Mouse (Mus musculus): ENCODE data around the gene Osbpl9.

The Osbpl9 gene

DNA sequence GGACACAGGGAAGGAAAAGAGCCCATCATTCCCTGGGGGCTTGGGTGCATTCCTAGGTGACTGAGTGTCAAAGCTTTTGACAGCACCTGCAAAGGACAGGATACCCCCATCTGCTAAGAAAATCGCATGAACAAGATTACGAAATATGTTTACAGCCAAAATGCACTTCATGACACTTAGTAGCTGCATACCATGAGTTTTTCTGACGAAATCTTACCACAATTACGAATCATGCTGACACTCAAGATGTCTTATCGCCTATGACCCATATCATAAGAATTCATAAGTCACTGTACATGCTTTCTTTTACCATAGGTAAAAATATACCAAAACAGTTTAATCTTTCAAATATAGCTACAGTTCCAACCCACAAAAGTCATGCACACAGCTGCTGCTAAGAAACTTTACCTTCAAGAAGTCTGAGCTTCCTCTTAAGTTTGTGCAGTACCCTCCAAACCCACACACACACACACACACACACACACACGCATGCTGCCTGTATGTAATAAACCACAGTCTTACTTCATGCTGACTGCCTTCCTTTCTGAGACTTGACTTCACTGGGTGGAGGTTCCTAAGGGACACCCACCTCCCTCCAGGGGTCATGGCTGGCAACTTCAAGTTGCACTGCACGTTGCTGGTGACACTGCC lies 65.5 kb downstream of the Osbpl9 start:
- DNase-seq (ENCODE audit: inconsistent age in 2 of 2, low spot score in 1 of 2) = no peak

DNA sequence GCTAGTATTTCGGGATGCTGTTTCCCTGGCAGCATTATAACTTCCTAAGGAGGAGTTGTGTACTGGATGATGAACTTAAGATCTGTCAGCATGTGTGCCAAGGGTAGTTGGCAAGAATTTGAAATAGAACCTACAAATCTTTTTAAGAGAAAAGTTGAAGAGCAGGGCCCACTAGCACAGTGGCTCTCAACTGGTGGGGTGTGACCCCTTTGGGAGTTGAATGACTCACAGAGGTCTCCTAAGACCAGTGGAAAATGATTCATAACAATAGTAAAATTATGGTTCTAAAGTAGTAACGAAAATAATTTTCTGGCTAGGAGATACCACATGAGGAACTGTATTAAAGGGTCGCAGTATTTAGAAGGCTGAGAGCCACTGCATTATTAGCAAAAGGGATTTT lies 67.1 kb downstream of the Osbpl9 start:
- peak in 1 of 2 experiments; percentile 33 for DNase-seq (ENCODE audit: inconsistent age in 2 of 2, low spot score in 1 of 2)

- no peak for DNase-seq (ENCODE audit: inconsistent age in 2 of 2, low spot score in 1 of 2)
These were observed 70.7 kb downstream of the Osbpl9 start for GRCm38 (mm10) chr4:109131256-109131872.

GRCm38 (mm10) chr4:109128971-109129370 lies 73.1 kb downstream of the Osbpl9 start:
- DNase-seq (ENCODE audit: inconsistent age in 2 of 2, low spot score in 1 of 2) = no peak

- no peak for DNase-seq (ENCODE audit: inconsistent age in 2 of 2, low spot score in 1 of 2)
These were observed 74.1 kb downstream of the Osbpl9 start for GRCm38 (mm10) chr4:109128017-109128416.

- DNase-seq (ENCODE audit: inconsistent age in 2 of 2, low spot score in 1 of 2) = peak; percentile 69 to 80
These were observed 75.1 kb downstream of the Osbpl9 start for GRCm38 (mm10) chr4:109126834-109127564.

- DNase-seq (ENCODE audit: inconsistent age in 2 of 2, low spot score in 1 of 2) = no peak
These were observed 76.2 kb downstream of the Osbpl9 start for GRCm38 (mm10) chr4:109125746-109126425.

DNA sequence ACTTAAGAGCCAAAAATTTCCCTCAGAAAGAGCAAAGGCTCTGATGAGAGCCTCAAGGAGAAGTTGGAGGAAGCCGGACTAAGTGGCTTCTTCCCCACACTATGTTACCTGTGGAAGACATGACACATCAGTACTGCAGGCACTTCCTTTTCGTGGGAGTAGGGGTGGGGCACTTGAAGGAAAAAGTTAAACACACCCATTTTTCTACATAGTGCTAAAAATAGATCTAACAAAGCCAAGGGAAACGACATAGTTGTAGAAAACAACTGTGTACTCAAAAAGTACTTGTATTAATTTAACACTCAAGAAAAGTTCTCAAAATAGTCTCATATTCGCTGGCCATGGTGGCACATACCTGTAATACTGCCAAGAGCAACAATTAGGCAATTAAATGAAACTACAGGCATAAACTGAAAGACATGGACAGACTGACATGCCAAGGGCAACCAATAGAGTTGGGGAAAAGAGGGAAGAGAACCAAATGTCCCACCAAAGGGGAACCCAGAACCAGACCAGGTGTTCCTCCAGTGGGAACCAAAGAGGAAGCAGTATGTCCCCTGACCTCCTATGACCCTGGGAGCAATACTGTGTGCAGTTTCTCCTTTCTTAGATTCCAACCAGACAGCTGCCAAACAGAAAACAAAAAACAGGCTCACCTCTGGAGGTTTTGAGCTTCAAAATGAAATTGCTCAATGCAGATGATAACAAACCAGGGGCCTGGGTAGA lies 79.1 kb downstream of the Osbpl9 start:
- peak in 1 of 2 experiments; percentile 54 for DNase-seq (ENCODE audit: inconsistent age in 2 of 2, low spot score in 1 of 2)

GRCm38 (mm10) chr4:109120735-109121134 lies 81.3 kb downstream of the Osbpl9 start:
- no peak for DNase-seq (ENCODE audit: inconsistent age in 2 of 2, low spot score in 1 of 2)

GRCm38 (mm10) chr4:109119641-109120125 lies 82.4 kb downstream of the Osbpl9 start:
- DNase-seq (ENCODE audit: inconsistent age in 2 of 2, low spot score in 1 of 2) = no peak

DNA sequence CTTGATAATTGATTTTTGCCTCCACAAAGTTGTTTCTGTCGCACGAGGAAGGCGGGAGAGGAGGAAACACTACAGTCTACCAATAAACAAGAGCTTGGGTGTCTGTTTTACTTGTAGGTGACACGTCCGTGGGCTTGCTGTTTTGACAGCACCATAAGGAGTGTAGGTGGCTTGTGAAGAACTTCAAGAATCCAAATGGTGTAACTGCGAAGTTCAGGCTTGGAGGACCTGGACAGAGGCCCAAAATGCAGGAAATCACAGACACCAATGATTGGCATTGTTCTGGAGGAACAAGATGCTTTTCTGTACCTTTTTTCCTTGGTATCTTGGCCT lies 83.8 kb downstream of the Osbpl9 start:
- no peak for DNase-seq (ENCODE audit: inconsistent age in 2 of 2, low spot score in 1 of 2)

GRCm38 (mm10) chr4:109117596-109118326 lies 84.3 kb downstream of the Osbpl9 start:
- DNase-seq (ENCODE audit: inconsistent age in 2 of 2, low spot score in 1 of 2) = peak; percentile 95 to 97

DNA sequence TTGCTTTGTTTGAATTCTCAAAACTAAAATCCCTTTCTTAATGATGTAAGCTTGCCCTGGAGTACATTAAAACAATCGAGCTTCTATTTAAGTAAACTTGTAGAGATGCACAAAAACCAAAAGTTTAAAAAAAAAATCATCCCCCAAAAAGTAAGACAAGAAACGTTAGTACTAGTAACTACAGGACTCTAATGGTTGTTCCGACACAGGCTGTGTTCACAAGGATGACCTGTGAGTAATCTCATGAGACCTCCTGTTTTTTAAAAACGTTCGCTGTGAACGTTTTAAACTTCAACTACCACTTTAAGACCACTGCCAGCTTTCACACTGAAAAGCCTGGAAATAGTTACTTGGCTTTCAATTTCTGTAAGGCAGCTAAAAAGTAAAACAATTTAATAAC lies 85.1 kb downstream of the Osbpl9 start:
- peak in 1 of 2 experiments; percentile 55 for DNase-seq (ENCODE audit: inconsistent age in 2 of 2, low spot score in 1 of 2)

GRCm38 (mm10) chr4:109116494-109116893 lies 85.6 kb downstream of the Osbpl9 start:
- peak; percentile 69 to 92 for DNase-seq (ENCODE audit: inconsistent age in 2 of 2, low spot score in 1 of 2)

- DNase-seq (ENCODE audit: inconsistent age in 2 of 2, low spot score in 1 of 2) = peak in 1 of 2 experiments; percentile 72
These were observed 86.3 kb downstream of the Osbpl9 start for GRCm38 (mm10) chr4:109115742-109116141.

- no peak for DNase-seq (ENCODE audit: inconsistent age in 2 of 2, low spot score in 1 of 2)
These were observed 87.8 kb downstream of the Osbpl9 start for GRCm38 (mm10) chr4:109114308-109114707.

GRCm38 (mm10) chr4:109112915-109113505 lies 89.1 kb downstream of the Osbpl9 start:
- peak in 1 of 2 experiments; percentile 76 for DNase-seq (ENCODE audit: inconsistent age in 2 of 2, low spot score in 1 of 2)

DNA sequence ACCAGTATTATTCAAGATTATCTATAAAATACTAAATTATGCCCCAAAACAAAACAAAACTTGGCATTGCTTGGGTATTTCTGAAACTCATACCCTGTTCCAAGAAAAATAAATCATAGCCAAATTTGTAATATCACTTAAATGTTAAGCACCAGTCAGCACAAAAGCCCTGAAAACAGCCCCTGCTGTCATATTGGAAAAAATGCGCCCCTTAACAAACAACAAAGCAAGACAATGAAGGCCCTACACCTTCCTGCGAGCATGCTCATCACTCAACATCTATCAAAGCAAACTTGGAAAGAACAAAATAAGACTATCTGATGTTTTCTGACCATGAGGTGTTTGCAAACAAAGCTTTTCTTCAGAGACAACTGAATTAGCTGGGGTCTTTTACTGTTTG lies 91.1 kb downstream of the Osbpl9 start:
- DNase-seq (ENCODE audit: inconsistent age in 2 of 2, low spot score in 1 of 2) = peak in 1 of 2 experiments; percentile 65

GRCm38 (mm10) chr4:109109686-109110085 lies 92.4 kb downstream of the Osbpl9 start:
- DNase-seq (ENCODE audit: inconsistent age in 2 of 2, low spot score in 1 of 2) = no peak

DNA sequence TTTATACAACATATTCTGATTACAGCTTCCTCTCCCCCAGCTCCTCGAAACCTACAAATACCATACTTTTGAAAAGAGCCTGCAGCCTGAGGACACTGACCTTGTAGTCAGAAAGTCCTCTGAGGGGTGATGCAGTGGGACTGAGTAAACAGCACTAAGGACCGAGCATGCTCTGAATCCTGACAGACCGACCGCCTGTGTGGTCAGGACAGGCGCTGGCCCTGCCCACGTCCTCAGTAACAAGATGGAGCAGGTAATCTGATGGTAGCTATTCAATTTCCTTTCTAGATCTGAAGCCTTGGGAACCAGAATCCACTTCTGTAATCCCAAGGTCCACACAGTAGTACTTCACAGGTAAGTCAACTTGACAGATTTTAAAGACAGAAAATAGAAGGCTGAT lies 93.1 kb downstream of the Osbpl9 start:
- DNase-seq (ENCODE audit: inconsistent age in 2 of 2, low spot score in 1 of 2) = peak in 1 of 2 experiments; percentile 52
